Mouse (Mus musculus): ENCODE results near the gene Ints3. TPM values are rescaled to one million over a fixed set of nuclear protein-coding genes. Genes with fewer than 3 reads are reported as not detected.
A peak's percentile ranks its signal among the peaks of the same experiment; 100 is the strongest.

Gene Ints3
- polyA plus RNA-seq, 1 experiment = 44.8 TPM

DNA sequence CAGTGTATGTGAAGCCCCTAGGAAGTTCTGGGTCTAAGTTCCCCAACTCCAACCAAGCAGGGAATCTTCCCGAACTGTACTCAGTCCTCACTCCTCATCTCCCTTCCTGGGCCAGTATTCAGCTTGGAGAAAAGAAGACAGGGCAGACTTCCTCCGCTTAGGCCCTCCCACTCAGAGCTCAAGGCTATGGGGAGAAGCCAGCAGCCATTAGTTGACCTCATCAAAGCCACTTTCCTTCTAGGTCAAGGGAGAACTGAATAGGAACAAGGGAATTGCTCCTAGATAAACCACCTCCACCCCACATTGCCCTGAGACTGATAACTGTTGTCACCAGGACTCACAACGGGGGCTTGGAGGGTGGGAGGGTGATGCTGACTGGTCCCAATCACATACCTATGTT, 29.3 kb downstream of the Ints3 start:
- no peak for TF ChIP-seq POLR2A (IDR thresholded peaks at IDR 0.05; ENCODE audit: extremely low read depth, insufficient read depth, low read length)
- no peak for TF ChIP-seq CTCF (IDR thresholded peaks at IDR 0.05; ENCODE audit: extremely low read depth, insufficient read depth, low read length)
- H3K4me1 ChIP-seq (ENCODE audit: control insufficient read depth, insufficient read depth, low read length) = no peaks in the 10 kb centered on the region
- no peak overlapping the region for H3K27ac ChIP-seq (ENCODE audit: insufficient read depth, low read length)
- no peak overlapping the region for H3K4me3 ChIP-seq (ENCODE audit: insufficient read depth, low read length)

DNA sequence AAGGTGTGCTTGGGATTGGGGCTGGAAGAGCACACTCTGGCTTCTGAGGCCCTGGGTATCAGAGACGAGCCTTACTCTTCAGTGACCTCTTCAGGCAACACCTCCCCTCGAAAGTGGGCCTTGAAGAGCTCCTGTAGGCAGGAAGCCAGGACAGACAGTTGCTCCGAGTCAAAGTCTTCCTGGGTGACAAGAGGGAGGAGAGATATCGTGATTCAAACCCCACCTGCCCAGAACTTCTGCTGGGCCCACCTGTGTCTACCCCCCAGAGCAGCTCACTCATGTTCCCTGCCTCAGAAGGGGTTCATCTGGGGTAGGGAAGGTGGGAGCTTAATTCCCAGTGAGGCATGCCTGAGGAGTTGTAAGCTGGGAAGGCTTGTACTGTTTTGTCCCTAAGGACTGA, 32.4 kb downstream of the Ints3 start:
- H3K4me1 ChIP-seq (ENCODE audit: control insufficient read depth, insufficient read depth, low read length) = no peaks in the 10 kb centered on the region
- TF ChIP-seq POLR2A (IDR thresholded peaks at IDR 0.05; ENCODE audit: extremely low read depth, insufficient read depth, low read length) = no peak
- no peak for TF ChIP-seq CTCF (IDR thresholded peaks at IDR 0.05; ENCODE audit: extremely low read depth, insufficient read depth, low read length)
- no peak overlapping the region for H3K4me3 ChIP-seq (ENCODE audit: insufficient read depth, low read length)
- H3K27ac ChIP-seq (ENCODE audit: insufficient read depth, low read length) = no peak overlapping the region

DNA sequence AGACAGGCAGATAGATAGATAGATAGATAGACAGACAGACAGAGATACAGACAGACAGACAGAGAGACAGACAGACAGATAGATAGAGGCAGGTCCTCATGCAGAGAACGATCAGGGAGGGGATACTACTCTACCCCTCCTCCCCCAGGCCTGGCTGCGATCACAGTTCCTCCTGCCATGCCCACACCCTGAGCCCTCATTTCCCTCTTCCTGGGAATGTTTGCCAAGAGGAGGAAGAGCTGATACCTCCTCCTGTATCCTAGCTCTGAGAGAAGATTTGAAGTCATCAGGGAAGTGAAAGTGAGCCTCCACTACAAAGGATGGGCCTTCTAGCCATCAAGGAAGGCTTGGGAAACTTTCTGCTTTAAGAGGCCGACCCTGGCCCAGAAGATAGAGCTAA, 37.8 kb downstream of the Ints3 start:
- H3K4me3 ChIP-seq (ENCODE audit: insufficient read depth, low read length) = no peak overlapping the region
- no peaks in the 10 kb centered on the region for H3K4me1 ChIP-seq (ENCODE audit: control insufficient read depth, insufficient read depth, low read length)
- no peak overlapping the region for H3K27ac ChIP-seq (ENCODE audit: insufficient read depth, low read length)
- TF ChIP-seq CTCF (IDR thresholded peaks at IDR 0.05; ENCODE audit: extremely low read depth, insufficient read depth, low read length) (no peak), POLR2A (IDR thresholded peaks at IDR 0.05; ENCODE audit: extremely low read depth, insufficient read depth, low read length) (no peak)

DNA sequence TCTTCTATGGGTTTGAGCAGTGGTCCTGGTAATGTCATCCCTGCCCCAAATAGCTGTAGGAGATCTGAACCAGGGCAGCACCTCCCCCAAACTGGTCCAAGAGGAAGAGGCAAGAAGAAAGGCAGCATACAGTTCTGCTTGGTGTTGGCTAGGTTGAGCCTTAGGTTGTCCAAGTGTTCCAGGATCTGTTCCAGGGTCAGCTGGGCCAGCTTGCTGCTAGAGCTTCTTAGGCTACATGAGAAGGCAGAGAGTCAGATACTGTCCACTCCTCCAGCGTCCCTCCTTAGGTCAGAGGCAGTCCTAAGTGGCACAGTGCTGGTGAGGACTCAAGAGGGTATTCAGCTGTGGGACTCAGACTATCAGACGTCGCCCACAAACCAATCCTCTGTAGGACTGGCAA, 40.8 kb downstream of the Ints3 start:
- H3K4me3 ChIP-seq (ENCODE audit: insufficient read depth, low read length) = no peak overlapping the region
- no peaks in the 10 kb centered on the region for H3K4me1 ChIP-seq (ENCODE audit: control insufficient read depth, insufficient read depth, low read length)
- no peak for TF ChIP-seq POLR2A (IDR thresholded peaks at IDR 0.05; ENCODE audit: extremely low read depth, insufficient read depth, low read length)
- TF ChIP-seq CTCF (IDR thresholded peaks at IDR 0.05; ENCODE audit: extremely low read depth, insufficient read depth, low read length) = no peak
- H3K27ac ChIP-seq (ENCODE audit: insufficient read depth, low read length) = no peak overlapping the region

DNA sequence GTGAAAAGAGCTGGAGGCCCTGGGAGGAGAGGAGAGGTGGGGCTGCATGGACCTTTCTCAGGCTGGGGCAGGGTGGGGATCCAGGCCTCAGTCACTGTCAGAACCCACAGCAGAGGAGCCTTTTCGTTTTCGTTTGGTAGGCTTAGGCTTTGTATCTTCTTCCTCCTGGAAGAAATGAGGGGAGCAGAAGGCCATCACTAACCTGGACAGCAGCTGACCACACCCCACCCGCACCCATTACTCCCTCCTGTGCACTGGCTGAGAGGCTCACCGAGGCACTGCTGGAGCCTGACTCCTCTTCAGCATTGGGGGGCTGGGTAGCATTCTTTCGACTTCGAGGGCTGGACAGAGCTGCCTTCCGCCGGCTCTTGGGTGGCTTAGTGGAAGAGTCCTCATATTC, 41.5 kb downstream of the Ints3 start:
- no peak for TF ChIP-seq CTCF (IDR thresholded peaks at IDR 0.05; ENCODE audit: extremely low read depth, insufficient read depth, low read length)
- TF ChIP-seq POLR2A (IDR thresholded peaks at IDR 0.05; ENCODE audit: extremely low read depth, insufficient read depth, low read length) = no peak
- Histone ChIP-seq H3K4me1 (ENCODE audit: control insufficient read depth, insufficient read depth, low read length) (no peaks in the 10 kb centered on the region), H3K4me3 (ENCODE audit: insufficient read depth, low read length) (no peak overlapping the region), H3K27ac (ENCODE audit: insufficient read depth, low read length) (no peak overlapping the region)

DNA sequence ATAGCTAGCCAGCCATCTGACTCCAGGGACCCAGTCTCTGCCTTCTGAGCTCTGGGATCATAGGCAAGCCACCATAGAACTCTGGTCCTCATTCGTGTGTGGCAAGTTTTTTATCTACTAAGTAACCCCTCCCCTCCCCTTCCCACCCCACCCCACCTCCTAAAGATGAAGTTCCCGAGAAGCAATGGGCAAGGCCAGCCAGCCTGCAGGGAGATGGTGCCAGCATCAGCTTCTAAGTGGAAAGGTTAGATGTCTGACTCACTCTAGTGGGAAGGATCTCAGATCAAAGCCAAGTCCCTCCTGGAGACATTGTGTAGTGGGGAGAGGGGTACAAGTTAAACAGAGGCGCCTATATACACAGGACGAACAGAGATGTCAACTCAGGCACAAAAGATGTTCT, 42.4 kb downstream of the Ints3 start:
- no peak overlapping the region for H3K4me3 ChIP-seq (ENCODE audit: insufficient read depth, low read length)
- H3K4me1 ChIP-seq (ENCODE audit: control insufficient read depth, insufficient read depth, low read length) = no peaks in the 10 kb centered on the region
- TF ChIP-seq CTCF (IDR thresholded peaks at IDR 0.05; ENCODE audit: extremely low read depth, insufficient read depth, low read length) = no peak
- TF ChIP-seq POLR2A (IDR thresholded peaks at IDR 0.05; ENCODE audit: extremely low read depth, insufficient read depth, low read length) = no peak
- H3K27ac ChIP-seq (ENCODE audit: insufficient read depth, low read length) = no peak overlapping the region

DNA sequence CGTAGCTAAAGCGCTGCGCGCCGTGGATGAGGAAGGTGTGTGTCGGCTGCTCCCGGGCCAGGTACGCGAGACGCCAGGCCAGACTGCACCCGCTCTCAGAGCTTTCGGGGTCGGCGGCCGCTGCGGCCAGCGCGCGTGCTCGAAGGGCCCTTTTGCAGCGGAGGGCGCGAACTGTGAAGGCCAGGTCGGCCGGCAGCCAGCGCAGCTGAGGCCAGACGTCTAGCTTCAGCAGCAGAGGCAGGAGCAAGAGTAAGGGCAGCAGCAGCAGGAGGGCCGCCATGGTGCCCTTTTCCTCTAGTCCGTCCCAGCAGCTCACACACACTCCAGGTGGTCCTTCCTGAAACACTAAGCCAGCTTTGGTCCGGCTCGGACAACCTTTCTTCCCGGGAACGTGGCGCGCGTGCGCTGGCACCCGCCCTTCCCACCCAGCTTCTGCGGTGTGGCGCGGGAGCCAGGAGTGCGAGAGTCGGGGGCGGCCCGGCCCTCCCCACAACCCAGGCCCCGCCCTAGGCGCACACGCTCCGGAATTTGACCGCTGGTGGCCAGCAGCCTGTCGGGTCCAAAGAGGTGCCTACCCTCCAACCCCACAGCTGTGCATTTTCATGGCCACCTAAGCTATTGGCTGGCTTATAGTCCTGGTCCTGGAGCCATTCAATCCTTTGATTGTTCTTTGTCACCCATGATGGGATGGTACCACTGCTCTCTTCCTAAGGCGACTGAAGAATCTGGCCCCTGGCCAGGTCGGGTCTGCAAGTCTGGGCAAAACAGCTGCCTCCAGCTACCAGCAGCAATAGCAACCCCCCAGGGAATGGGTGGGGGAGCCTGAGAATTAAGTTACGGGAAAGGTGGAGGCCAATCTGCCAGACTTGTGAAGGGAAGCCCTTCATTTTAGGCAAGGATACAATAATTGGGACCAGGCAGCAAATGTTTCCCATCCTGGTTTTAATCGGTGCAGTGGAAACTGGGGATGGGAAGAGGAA, 43.6 kb downstream of the Ints3 start, which contains the start of gene Slc27a3:
Gene Slc27a3, minus strand, starts transcription at position 428 of the 980 bp plus-strand sequence.
- Histone ChIP-seq H3K4me1 (ENCODE audit: control insufficient read depth, insufficient read depth, low read length) (no peaks in the 10 kb centered on the region), H3K4me3 (ENCODE audit: insufficient read depth, low read length) (peak within 1 kb of the TSS; percentile 44), H3K27ac (ENCODE audit: insufficient read depth, low read length) (no peak within 1 kb of the TSS)
- TF ChIP-seq CTCF (IDR thresholded peaks at IDR 0.05; ENCODE audit: extremely low read depth, insufficient read depth, low read length) (no peak), POLR2A (IDR thresholded peaks at IDR 0.05; ENCODE audit: extremely low read depth, insufficient read depth, low read length) (no peak)

DNA sequence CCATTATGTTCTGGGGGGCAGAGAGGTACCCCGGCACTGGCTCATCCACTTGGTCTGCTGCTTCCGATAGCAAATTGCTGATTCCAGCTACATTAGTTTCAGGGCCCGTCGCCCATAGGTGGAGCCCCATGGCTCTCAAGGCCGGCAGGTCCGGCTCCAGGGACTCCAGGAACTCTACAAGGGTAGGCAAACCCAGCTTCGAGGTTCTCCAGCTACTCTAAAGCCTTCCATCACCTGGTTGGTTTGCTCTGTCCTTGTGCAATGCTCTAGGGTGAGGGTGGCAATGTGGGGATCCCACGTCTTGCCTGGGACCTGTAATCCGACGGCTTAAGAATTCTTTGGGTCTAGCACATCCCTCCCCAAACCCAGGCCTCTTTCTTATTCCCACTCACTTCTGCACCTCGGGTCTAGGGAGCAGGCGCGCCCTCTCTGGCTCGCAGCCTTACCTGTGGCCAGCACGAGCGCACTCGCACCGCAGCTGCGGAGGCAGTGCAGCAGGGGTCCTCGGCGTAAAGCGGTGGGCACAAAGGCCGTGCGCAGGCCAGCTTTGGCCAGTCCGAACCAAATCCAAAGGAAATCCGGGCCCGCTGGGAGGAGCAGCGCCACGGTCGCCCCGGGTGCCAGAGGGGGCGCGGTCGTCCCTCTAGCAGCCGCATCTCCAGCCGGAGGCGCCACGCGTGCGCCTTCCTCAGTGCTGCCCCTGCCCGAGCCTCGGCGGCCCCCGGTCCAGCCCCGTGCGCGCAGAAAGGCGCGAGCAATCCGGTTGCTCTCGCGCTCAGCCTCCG, 44.5 kb downstream of the Ints3 start:
- no peak overlapping the region for H3K27ac ChIP-seq (ENCODE audit: insufficient read depth, low read length)
- peak overlapping the region; percentile 44 for H3K4me3 ChIP-seq (ENCODE audit: insufficient read depth, low read length)
- H3K4me1 ChIP-seq (ENCODE audit: control insufficient read depth, insufficient read depth, low read length) = no peaks in the 10 kb centered on the region
- no peak for TF ChIP-seq POLR2A (IDR thresholded peaks at IDR 0.05; ENCODE audit: extremely low read depth, insufficient read depth, low read length)
- TF ChIP-seq CTCF (IDR thresholded peaks at IDR 0.05; ENCODE audit: extremely low read depth, insufficient read depth, low read length) = no peak

DNA sequence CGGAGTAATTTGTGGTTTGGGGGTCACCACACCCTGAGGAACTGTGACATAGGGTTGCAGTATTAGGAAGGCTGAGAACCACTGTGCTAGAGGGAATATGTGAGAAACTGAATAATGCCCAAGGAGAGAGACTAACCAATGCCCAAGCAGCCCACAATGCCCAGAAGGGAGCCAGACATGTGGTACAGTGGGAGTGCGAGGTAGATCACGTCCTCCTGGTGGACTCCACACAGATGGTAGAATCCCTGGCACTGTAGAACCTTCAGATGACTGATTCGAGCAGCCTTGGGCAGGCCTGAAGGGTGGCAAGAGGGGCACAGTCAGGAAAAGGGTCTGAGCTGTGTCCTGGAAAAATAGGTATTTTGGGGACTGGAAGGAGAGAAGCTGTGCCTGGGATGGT, 45.2 kb downstream of the Ints3 start:
- no peak for TF ChIP-seq CTCF (IDR thresholded peaks at IDR 0.05; ENCODE audit: extremely low read depth, insufficient read depth, low read length)
- no peak for TF ChIP-seq POLR2A (IDR thresholded peaks at IDR 0.05; ENCODE audit: extremely low read depth, insufficient read depth, low read length)
- no peak overlapping the region for H3K27ac ChIP-seq (ENCODE audit: insufficient read depth, low read length)
- no peaks in the 10 kb centered on the region for H3K4me1 ChIP-seq (ENCODE audit: control insufficient read depth, insufficient read depth, low read length)
- H3K4me3 ChIP-seq (ENCODE audit: insufficient read depth, low read length) = no peak overlapping the region; the same call in 1 of the 2 replicates
